Mouse (Mus musculus): Measurements from ENCODE around the gene Asic4.

GRCm38 (mm10) chr1:75505956-75506831 is 56.0 kb downstream of the Asic4 start, which contains the start of gene Obsl1:
- TF ChIP-seq CTCF (IDR thresholded peaks at IDR 0.05; ENCODE audit: control insufficient read depth, insufficient read depth, insufficient read length): no peak
- TF ChIP-seq USF1 (IDR thresholded peaks at IDR 0.05; ENCODE audit: low read depth): no peak
- no peak for TF ChIP-seq MAX (IDR thresholded peaks at IDR 0.05)
- no peak for TF ChIP-seq CEBPB (IDR thresholded peaks at IDR 0.05; ENCODE audit: low read depth)
- TF ChIP-seq MYOG (IDR thresholded peaks at IDR 0.05; ENCODE audit: control insufficient read depth, extremely low read depth, insufficient read length): no peak
- TF ChIP-seq MYOD1 (IDR thresholded peaks at IDR 0.05; ENCODE audit: control insufficient read depth, insufficient read length, low read depth): no peak
- no peak for TF ChIP-seq FOSL1 (IDR thresholded peaks at IDR 0.05; ENCODE audit: insufficient read depth, low read length, poor library complexity, severe bottlenecking)

All from C2C12 (cell line).